Mouse (Mus musculus): Measurements from ENCODE around the gene Olfr1253. TPM values are rescaled to one million over a fixed set of nuclear protein-coding genes. Genes with fewer than 3 reads are reported as not detected.

Olfr1253 gene
- total RNA-seq (2021): not detected
- long read RNA-seq, experiment 1: 0 reads
- long read RNA-seq, experiment 2: 0 reads

DNA sequence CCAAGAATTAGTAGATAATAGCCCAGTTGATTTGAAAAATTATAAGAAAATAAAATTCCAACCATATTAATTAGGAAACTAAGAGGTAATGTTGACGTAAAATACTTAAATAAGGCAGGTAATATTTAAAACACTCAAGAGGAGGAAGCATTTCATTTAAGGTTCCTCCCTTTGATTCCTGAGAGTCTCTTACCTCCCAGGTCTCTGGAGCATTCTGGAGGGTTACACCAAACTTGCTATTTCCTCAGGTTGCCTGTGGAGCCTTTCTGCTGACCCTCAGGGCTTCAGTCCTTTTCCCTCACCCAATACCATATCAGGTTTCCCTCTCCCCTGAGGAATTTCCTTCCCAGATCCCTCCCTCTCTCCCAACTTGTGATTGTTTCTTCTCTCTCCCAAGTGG lies at the start of gene Olfr1253:
TSS of gene Olfr1253 (minus strand) at position 101 of the 400 bp plus-strand sequence.
- no peak for DNase-seq (ENCODE audit: low spot score in 2 of 2)

DNA sequence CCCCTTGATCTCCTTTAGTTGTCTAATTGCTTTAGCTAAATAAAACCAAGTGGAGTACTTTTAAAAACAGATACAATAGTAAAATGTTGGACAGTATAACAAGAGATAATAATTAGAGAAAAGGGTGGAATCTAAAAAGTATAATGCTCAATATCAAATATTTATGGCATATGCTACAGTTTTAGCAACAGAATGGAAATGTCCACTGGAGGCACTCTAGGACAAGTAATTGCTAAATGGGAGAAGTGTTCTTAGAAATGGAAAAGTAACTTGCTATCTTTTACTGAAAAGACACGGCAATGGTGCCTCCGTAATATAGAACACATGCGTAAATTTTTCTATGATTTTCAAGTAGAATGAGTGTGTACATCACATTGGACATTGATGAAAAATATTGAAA lies 42.7 kb upstream of the Olfr1253 start:
- peak in 1 of 2 experiments; percentile 2 for DNase-seq (ENCODE audit: low spot score in 2 of 2)

GRCm38 (mm10) chr2:89793519-89793918 lies 36.6 kb upstream of the Olfr1253 start, which contains the start of gene Olfr1254:
Gene Olfr1254 (minus strand): TSS chr2:89793619.
- no peak for DNase-seq (ENCODE audit: low spot score in 2 of 2)

DNA sequence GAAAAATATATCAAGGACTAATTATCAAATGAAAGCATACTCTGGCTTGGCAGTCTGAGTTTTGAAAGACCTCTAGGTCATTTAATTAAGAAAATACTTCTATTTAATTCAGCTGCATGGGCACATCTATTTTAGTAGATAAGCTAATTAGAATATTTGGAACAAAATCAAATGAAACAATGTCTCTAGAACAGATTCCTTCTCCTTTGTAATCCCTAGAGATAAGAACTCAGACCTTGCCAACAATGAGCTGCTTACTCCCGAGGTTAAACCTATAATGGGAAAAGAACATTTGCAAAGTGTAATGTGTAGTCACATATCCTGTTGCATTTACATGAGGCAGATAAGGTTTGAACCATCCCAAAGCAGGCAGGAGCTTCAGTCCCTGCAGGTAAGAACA lies 32.0 kb downstream of the Olfr1253 start, which contains the start of gene Olfr1252:
TSS of gene Olfr1252 (minus strand) at position 101 of the 400 bp plus-strand sequence.
- DNase-seq (ENCODE audit: low spot score in 2 of 2): no peak

Other genes with a start within 250 kb of the Olfr1253 start
- gene Olfr1243, start 225.6 kb downstream of the Olfr1253 start, total RNA-seq (2021): not detected
- gene Olfr1245, start 178.6 kb downstream of the Olfr1253 start, total RNA-seq (2021): not detected
- gene Olfr1246, start 163.9 kb downstream of the Olfr1253 start, total RNA-seq (2021): not detected
- under 1 TPM; 0.09 to 0.10 TPM for gene Olfr1247, start 143.0 kb downstream of the Olfr1253 start, total RNA-seq (2021)
- not detected for gene Olfr1248, start 138.8 kb downstream of the Olfr1253 start, total RNA-seq (2021)
- not detected for gene Olfr1249, start 122.1 kb downstream of the Olfr1253 start, total RNA-seq (2021)
- not detected for gene Olfr1250, start 95.6 kb downstream of the Olfr1253 start, total RNA-seq (2021)
- gene Olfr1251, start 85.2 kb downstream of the Olfr1253 start, total RNA-seq (2021): not detected
- not detected for gene Olfr1252, start 32.1 kb downstream of the Olfr1253 start, total RNA-seq (2021)
- gene Olfr1254, start 36.5 kb upstream of the Olfr1253 start, total RNA-seq (2021): not detected
- not detected for gene Olfr1255, start 55.0 kb upstream of the Olfr1253 start, total RNA-seq (2021)
- not detected for gene Olfr1256, start 84.5 kb upstream of the Olfr1253 start, total RNA-seq (2021)
- not detected for gene Olfr48, start 91.1 kb upstream of the Olfr1253 start, total RNA-seq (2021)
- not detected for gene Olfr1257, start 121.3 kb upstream of the Olfr1253 start, total RNA-seq (2021)
- not detected for gene Olfr1258, start 170.2 kb upstream of the Olfr1253 start, total RNA-seq (2021)
- gene Olfr1259, start 191.6 kb upstream of the Olfr1253 start, total RNA-seq (2021): not detected
- gene Olfr1260, start 217.2 kb upstream of the Olfr1253 start, total RNA-seq (2021): not detected
- gene Olfr1261, start 234.1 kb upstream of the Olfr1253 start, total RNA-seq (2021): not detected
- not detected for gene Olfr1262, start 243.1 kb upstream of the Olfr1253 start, total RNA-seq (2021)